Mouse (Mus musculus) Patski (cell line): Measurements from ENCODE around the gene Usp21. TPM values are rescaled to one million over a fixed set of nuclear protein-coding genes. Genes with fewer than 3 reads are reported as not detected.
"Not testable (repeated sequence)": the region's sequence is repeated elsewhere in the genome, so short reads cannot be mapped to it uniquely, and the experiment has no call there.

Experiments
- ATAC-seq: fragments of 100-300 bp; one replicate; pipeline ENCODE4 v1.8.0; 2021
- CTCF ChIA-PET: fragments of 350-600 bp; sonication (Branson Sonifier 250); formaldehyde crosslinking; loops from one replicate; lab custom pipeline; 2022; ENCODE audit warnings: inconsistent platforms; lab: Charles Lee
- POLR2A ChIA-PET: fragments of 350-600 bp; sonication (Branson Sonifier 250); formaldehyde crosslinking; loops from one replicate; lab custom pipeline; 2022; ENCODE audit warnings: antibody characterized with exemption, inconsistent platforms; lab: Charles Lee
- DNase-seq: peaks from one replicate; pipeline ENCODE4 v3.0.0-alpha.2; 2011; ENCODE audit warnings: low read depth, low spot score
- H3K27me3 ChIP-seq: fragments of 371-371 bp; one replicate; pipeline ENCODE4 v1.5.1; 2021
- CTCF ChIP-seq: fragments of 100-300 bp; IDR thresholded peaks from one replicate; pipeline ENCODE4 v1.5.1; 2021
- in situ Hi-C: fragments of 300-500 bp; cut with MboI; formaldehyde crosslinking; loops from 3 replicates; pipeline ENCODE4 v1.11.1; 2018; ENCODE audit warnings: low pct_unique_long_range_greater_than_20kb, mixed read lengths
- polyA plus RNA-seq: library from polyadenylated mRNA; unstranded; gene quantifications from one replicate; pipeline ENCODE4 v1.2.3, GENCODE M21; 2021

The Usp21 gene
- polyA plus RNA-seq, 1 experiment from 2014 or later = 64.9 TPM

- TF ChIP-seq CTCF = no peak
- ChIA-PET CTCF (interaction anchor here (0.7 to 1.1 kb wide), 2 partner anchors 12 to 131 kb away, joined by 3 read pairs; no protein-coding TSS in a partner anchor), POLR2A (interaction anchor here (0.6 kb wide), 1 partner anchor 60 kb away, joined by 7 read pairs; no protein-coding TSS in a partner anchor)
- H3K27me3 ChIP-seq = no peaks in the 10 kb centered on the region
- ATAC-seq (peak; percentile 48), DNase-seq (peak; percentile 68)
- in situ Hi-C loops = loop anchor here (25.0 kb wide), 1 partner anchor 363 kb away; the partner anchor contains the start of genes Dusp12 and Gm26620
Measured at GRCm38 (mm10) chr1:171249913-171250600, 37.7 kb downstream of the Usp21 start, which contains the start of gene Adamts4. Gene Adamts4, plus strand, starts transcription at chr1:171250421.

GRCm38 (mm10) chr1:171248386-171249226 lies 39.2 kb downstream of the Usp21 start:
- H3K27me3 ChIP-seq = no peaks in the 10 kb centered on the region
- ChIA-PET CTCF (interaction anchor here (0.9 to 1.2 kb wide), 2 partner anchors 9 to 16 kb away, joined by 3 read pairs; no protein-coding TSS in a partner anchor), POLR2A (interaction anchor here (1.0 to 1.6 kb wide), 3 partner anchors 21 to 137 kb away, joined by 3 to 5 read pairs (median 4); partner anchors contain the start of gene B4galt3)
- DNase-seq (no peak), ATAC-seq (no peak)
- TF ChIP-seq CTCF = no peak
- in situ Hi-C loops = no loop called here

GRCm38 (mm10) chr1:171247916-171248315 lies 39.9 kb downstream of the Usp21 start:
- POLR2A ChIA-PET = interaction anchor here (1.0 to 1.6 kb wide), 3 partner anchors 22 to 137 kb away, joined by 3 to 5 read pairs (median 4); partner anchors contain the start of gene B4galt3
- DNase-seq = no peak

GRCm38 (mm10) chr1:171247453-171247841 lies 40.3 kb downstream of the Usp21 start:
- POLR2A ChIA-PET = interaction anchor here (1.0 to 1.6 kb wide), 2 partner anchors 22 to 80 kb away, joined by 4 to 5 read pairs; partner anchors contain the start of gene B4galt3
- CTCF ChIA-PET = interaction anchor here (0.9 to 1.3 kb wide), 3 partner anchors 10 to 13 kb away, joined by 3 to 4 read pairs (median 3); no protein-coding TSS in a partner anchor
- H3K27me3 ChIP-seq = no peaks in the 10 kb centered on the region
- no peak for DNase-seq
- no peak for ATAC-seq
- no peak for TF ChIP-seq CTCF
- in situ Hi-C loops = no loop called here

More at GRCm38 (mm10) chr1:171247916-171248315, 39.9 kb downstream of the Usp21 start:
- ATAC-seq = no peak
- CTCF ChIA-PET = interaction anchor here (0.9 to 1.3 kb wide), 3 partner anchors 10 to 15 kb away, joined by 3 read pairs; no protein-coding TSS in a partner anchor
- no peaks in the 10 kb centered on the region for H3K27me3 ChIP-seq
- no peak for TF ChIP-seq CTCF
- in situ Hi-C loops = no loop called here

- ChIA-PET POLR2A (interaction anchor here (1.6 kb wide), 1 partner anchor 23 kb away, joined by 5 read pairs; the partner anchor contains the start of gene B4galt3), CTCF (interaction anchor here (1.1 to 1.3 kb wide), 3 partner anchors 10 to 35 kb away, joined by 3 to 4 read pairs (median 3); no protein-coding TSS in a partner anchor)
- ATAC-seq (peak; percentile 78), DNase-seq (peak; percentile 88)
- in situ Hi-C loops = no loop called here
- H3K27me3 ChIP-seq = no peaks in the 10 kb centered on the region
- TF ChIP-seq CTCF = no peak
Measured at GRCm38 (mm10) chr1:171246709-171247452, 40.9 kb downstream of the Usp21 start.

- CTCF ChIA-PET = interaction anchor here (1.9 to 2.6 kb wide), 2 partner anchors 12 to 132 kb away, joined by 6 to 7 read pairs; partner anchors contain the start of gene Cfap126
- POLR2A ChIA-PET = interaction anchor here (0.7 kb wide), 1 partner anchor 21 kb away, joined by 4 read pairs; no protein-coding TSS in a partner anchor
- ATAC-seq = no peak
Measured at GRCm38 (mm10) chr1:171245353-171245752, 42.4 kb downstream of the Usp21 start.

GRCm38 (mm10) chr1:171241952-171242351 lies 45.8 kb downstream of the Usp21 start:
- ChIA-PET POLR2A (interaction anchor here (1.0 to 1.8 kb wide), 2 partner anchors 8 to 20 kb away, joined by 3 to 6 read pairs; partner anchors contain the start of gene Fcer1g), CTCF (interaction anchor here (1.7 kb wide), 1 partner anchor 20 kb away, joined by 4 read pairs; the partner anchor contains the start of gene Tomm40l)
- ATAC-seq, in situ Hi-C loops, DNase-seq, H3K27me3 ChIP-seq: not testable (repeated sequence)

More at GRCm38 (mm10) chr1:171245353-171245752, 42.4 kb downstream of the Usp21 start:
- DNase-seq = no peak
- in situ Hi-C loops = no loop called here
- no peak for TF ChIP-seq CTCF
- H3K27me3 ChIP-seq = no peaks in the 10 kb centered on the region

GRCm38 (mm10) chr1:171240911-171241310 lies 46.9 kb downstream of the Usp21 start:
- no peak for DNase-seq
- H3K27me3 ChIP-seq = no peaks in the 10 kb centered on the region
- TF ChIP-seq CTCF = no peak
- in situ Hi-C loops = no loop called here
- CTCF ChIA-PET = interaction anchor here (1.1 to 1.2 kb wide), 2 partner anchors 122 to 129 kb away, joined by 3 to 4 read pairs; no protein-coding TSS in a partner anchor
- no peak for ATAC-seq
- POLR2A ChIA-PET = no interaction called here
